Comparison of ENCODE assay signal across 11 mouse cellular contexts in genomic region chr10:80934136-80934985, GRCm38 (mm10). TPM values are rescaled to one million over a fixed set of nuclear protein-coding genes. Genes with fewer than 3 reads are reported as not detected.
DNase-seq lines count a peak whose midpoint lies in the region; ATAC-seq lines count a peak whose summit lies in the region.
"Had no signal": no experiment of that assay in that cellular context is flagged by ENCODE, and none has a peak within 500 bp of the region (broad histone marks: within the 10 kb centered on the region; RNA-seq: fewer than 3 reads in every experiment).

No protein-coding gene starts in this region.

- H3K9ac ChIP-seq in hindbrain, embryonic 12.5 days = no peak overlapping the region
- no peak overlapping the region for H3K9ac ChIP-seq in hindbrain, embryonic 11.5 days (ENCODE audit: low read depth, low read length)
- H3K9ac ChIP-seq: liver, embryonic 13.5 days had no signal

- H3K27me3 ChIP-seq in hindbrain, embryonic 12.5 days = peaks cover 85% of the 10 kb centered on the region
- H3K27me3 ChIP-seq in hindbrain, embryonic 11.5 days (ENCODE audit: control insufficient read depth, insufficient read depth, low read length) = peaks cover 82% of the 10 kb centered on the region

- no peaks in the 10 kb centered on the region for H3K9me3 ChIP-seq in hindbrain, embryonic 12.5 days (replicated peaks)
- H3K9me3 ChIP-seq in hindbrain, embryonic 11.5 days (ENCODE audit: control insufficient read depth, low read length) = no peaks in the 10 kb centered on the region
- H3K9me3 ChIP-seq: liver, embryonic 13.5 days had no signal

- 0 out of 2 replicates have a peak overlapping the region, but pooled peaks have one; percentile 35 for H3K4me2 ChIP-seq in hindbrain, embryonic 12.5 days (replicated peaks)
- no peak overlapping the region for H3K4me2 ChIP-seq in hindbrain, embryonic 11.5 days (replicated peaks; ENCODE audit: low read depth, low read length)

- no peak overlapping the region for H3K4me3 ChIP-seq in hindbrain, embryonic 12.5 days
- no peak overlapping the region for H3K4me3 ChIP-seq in hindbrain, embryonic 11.5 days (ENCODE audit: low read depth, low read length)

- H3K36me3 ChIP-seq in hindbrain, embryonic 12.5 days = no peaks in the 10 kb centered on the region
- H3K36me3 ChIP-seq in hindbrain, embryonic 11.5 days (ENCODE audit: control insufficient read depth, insufficient read depth, low read length) = no peaks in the 10 kb centered on the region
- H3K36me3 ChIP-seq: liver, embryonic 13.5 days had no signal

- no peak overlapping the region for H3K27ac ChIP-seq in hindbrain, embryonic 12.5 days
- no peak overlapping the region for H3K27ac ChIP-seq in hindbrain, embryonic 11.5 days (ENCODE audit: low read depth, low read length)
- H3K27ac ChIP-seq: liver, embryonic 13.5 days had no signal

- peak; percentile 29 for DNase-seq in cerebellum, adult 9-10 months
- DNase-seq in cerebellum, adult 11 months = no peak
- DNase-seq in hindbrain, embryonic 11.5 days (ENCODE audit: low spot score) = no peak
- DNase-seq in testis, postnatal 10 days (ENCODE audit: low spot score) = peak; percentile 69
- no peak for DNase-seq in testis, postnatal 14 days (ENCODE audit: low spot score)
- DNase-seq in frontal cortex, postnatal 10 days (ENCODE audit: low spot score in 2 of 2) = no peak
- DNase-seq in embryo, embryonic 10.5 days (ENCODE audit: low spot score) = no peak
- DNase-seq: layer of hippocampus, adult 9-11 months; liver, embryonic 13.5 days; right cerebral cortex, postnatal 4 days had no signal

- peaks cover 90% of the 10 kb centered on the region for H3K4me1 ChIP-seq in hindbrain, embryonic 12.5 days
- H3K4me1 ChIP-seq in hindbrain, embryonic 11.5 days (replicated peaks; ENCODE audit: control insufficient read depth, insufficient read depth, low read length) = peaks cover 47% of the 10 kb centered on the region

- 35% methylated on average over 14 of the region's 14 CpGs for WGBS in hindbrain, embryonic 12.5 days
- WGBS in hindbrain, embryonic 11.5 days = 31% methylated on average over 14 of the region's 14 CpGs

- no peak for ATAC-seq in hindbrain, embryonic 12.5 days (ENCODE audit: low FRiP score)
- ATAC-seq in hindbrain, embryonic 11.5 days (ENCODE audit: low FRiP score) = no peak

RNA-seq across cellular contexts. Expression of gene Gadd45b, which starts 4.5 kb away (rescaled TPM):
- 11.8 and 15.8 TPM in 2 replicates for polyA plus RNA-seq in hindbrain, embryonic 12.5 days (2016; fragmentation: Nextera tagmentation; extraction: Ambion mirVana)
- 13.8 and 14.6 TPM in 2 replicates for polyA plus RNA-seq in hindbrain, embryonic 11.5 days (2014; fragmentation: Nextera tagmentation; extraction: Ambion mirVana)

RNA-seq across cellular contexts. Expression of gene Lmnb2, which starts 16.3 kb away (rescaled TPM):
- polyA plus RNA-seq in hindbrain, embryonic 12.5 days (2016; fragmentation: Nextera tagmentation; extraction: Ambion mirVana) = 56.8 and 57.9 TPM in 2 replicates
- 14.6 and 19.0 TPM in 2 replicates for polyA plus RNA-seq in hindbrain, embryonic 11.5 days (2014; fragmentation: Nextera tagmentation; extraction: Ambion mirVana)

RNA-seq across cellular contexts. Expression of gene Timm13, which starts 33.6 kb away (rescaled TPM):
- 271 and 305 TPM in 2 replicates for polyA plus RNA-seq in hindbrain, embryonic 12.5 days (2016; fragmentation: Nextera tagmentation; extraction: Ambion mirVana)
- polyA plus RNA-seq in hindbrain, embryonic 11.5 days (2014; fragmentation: Nextera tagmentation; extraction: Ambion mirVana) = 328 and 353 TPM in 2 replicates

Comparison
In these comparisons a context has a peak if more than half of its experiments do, and no peak if none do; other contexts are left out.
1. DNase-seq: peak in cerebellum, adult 9-10 months (single experiment) and testis, postnatal 10 days (single experiment); none in cerebellum, adult 11 months (single experiment), hindbrain, embryonic 11.5 days (single experiment), testis, postnatal 14 days (single experiment), frontal cortex, postnatal 10 days (0 of 2) and embryo, embryonic 10.5 days (single experiment).